Mouse (Mus musculus): Measurements from ENCODE around the gene Tmem158.

DNA sequence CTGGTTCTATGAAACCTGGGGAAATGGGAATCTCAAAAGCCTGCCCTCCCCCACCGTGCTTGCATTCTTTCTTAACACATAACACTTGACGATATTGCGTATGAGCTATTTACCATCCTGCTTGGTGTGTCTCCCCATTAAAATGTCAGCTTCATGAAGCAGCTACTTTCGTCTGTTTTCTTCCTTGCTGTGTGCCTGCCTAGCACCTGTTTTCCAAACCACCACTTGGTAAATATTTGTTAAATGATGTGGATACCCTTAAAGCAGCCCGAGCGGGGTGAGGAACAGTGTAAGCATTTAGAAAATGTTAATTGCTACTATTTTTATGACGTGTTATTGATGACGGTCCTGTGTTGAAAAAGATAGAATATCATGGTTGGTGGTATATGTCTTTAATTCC lies 44.4 kb upstream of the Tmem158 start:
- TF ChIP-seq CTCF (IDR thresholded peaks at IDR 0.05; ENCODE audit: low read depth) (no peak), EP300 (optimal IDR thresholded peaks at IDR 0.05) (no peak)

Measured in stomach, postnatal 0 days (tissue).